Mouse (Mus musculus) neutrophil, adult 83 days (primary cell): ENCODE results near the gene Top1. TPM values are rescaled to one million over a fixed set of nuclear protein-coding genes. Genes with fewer than 3 reads are reported as not detected.

Experiments
- total RNA-seq, 2 experiments: library from RNA; stranded (reverse); gene quantifications; one replicate each; pipeline ENCODE4 v1.2.4; 2023

Gene Top1
- total RNA-seq, result 100 to 1,000 TPM; 120 to 135 TPM

DNA sequence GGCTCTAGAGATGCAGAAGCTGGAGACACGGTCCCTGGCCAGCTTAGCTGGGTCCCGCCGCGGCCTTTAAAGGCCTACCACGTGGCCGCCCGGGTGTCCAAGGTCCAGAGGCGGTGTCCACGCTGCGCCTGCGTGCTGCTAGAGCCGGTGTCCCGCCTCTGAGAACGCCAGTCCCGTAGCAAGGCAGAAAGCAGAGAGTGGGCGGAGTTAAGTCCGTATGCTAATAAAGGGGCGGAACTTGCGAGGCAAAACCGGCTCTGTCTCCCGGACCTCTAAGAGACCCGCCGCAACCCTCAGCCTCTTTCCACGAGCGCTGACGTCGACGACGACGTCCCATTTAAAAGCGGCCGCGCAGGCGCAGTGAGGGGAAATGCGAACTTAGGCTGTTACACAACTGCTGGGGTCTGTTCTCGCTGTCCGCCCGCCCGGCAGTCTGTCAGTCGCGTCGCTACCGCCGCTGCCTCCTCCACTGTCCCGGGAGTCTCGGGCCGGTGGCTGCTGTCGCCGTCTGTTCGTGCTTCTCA is at the start of gene Top1:
Gene Top1, plus strand, starts transcription at position 275 of the 524 bp plus-strand sequence.

DNA sequence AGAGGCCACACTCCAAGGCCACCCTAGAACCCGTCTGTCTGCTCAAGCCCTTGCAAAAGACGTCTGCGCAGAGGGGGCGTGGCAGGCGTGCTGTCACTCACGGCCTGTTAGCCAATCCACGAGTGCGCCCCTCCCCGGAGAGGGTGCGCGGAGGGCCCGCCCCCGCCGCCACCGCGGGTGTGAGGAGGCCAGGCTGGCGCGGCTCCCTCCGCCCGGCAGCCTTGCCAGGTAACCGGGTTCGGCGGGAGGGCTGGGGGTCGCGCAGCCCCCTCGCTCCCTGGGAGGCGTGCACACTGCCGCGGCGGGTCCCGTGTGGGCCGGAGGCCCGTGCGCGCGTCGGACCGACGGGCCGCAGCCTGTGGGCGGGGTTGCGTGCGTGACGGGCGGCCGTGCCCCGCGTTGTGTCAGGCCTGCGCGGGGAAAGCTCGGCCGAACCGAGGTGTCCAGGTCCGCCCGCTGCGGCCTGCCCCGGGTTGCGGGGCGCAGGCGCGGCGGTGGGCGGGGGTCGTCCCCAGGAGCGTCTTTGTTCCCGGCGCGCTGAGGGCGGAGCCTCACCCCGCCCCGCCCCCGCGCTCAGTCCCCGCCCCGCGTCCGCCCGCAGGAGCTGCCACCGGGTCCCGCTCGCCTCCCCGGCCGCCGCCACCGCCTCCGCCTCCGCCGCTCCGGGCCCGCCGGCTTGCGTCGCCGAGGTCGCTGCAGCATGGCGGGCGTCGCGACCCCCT is 85.6 kb downstream of the Top1 start, which contains the start of gene Plcg1:
Gene Plcg1, plus strand, starts transcription at position 184 of the 722 bp plus-strand sequence.

Other genes starting within 250 kb of the Top1 start
- gene Plcg1, start 85.4 kb downstream of the Top1 start, total RNA-seq, result 1 to 10 TPM; 7.5 to 7.9 TPM
- gene Zhx3, start 227.1 kb downstream of the Top1 start, total RNA-seq, result 1 to 10 TPM; 5.5 to 8.3 TPM
- not detected for gene Lpin3, start 234.8 kb downstream of the Top1 start, total RNA-seq